Mouse (Mus musculus) lung, postnatal 0 days (tissue): ENCODE measurements around the gene Gla.

Experiments used
- CTCF ChIP-seq: IDR thresholded peaks from 2 replicates; pipeline ENCODE4 v1.5.1; 2016; ENCODE audit warnings: antibody characterized with exemption, mild to moderate bottlenecking
- EP300 ChIP-seq: IDR thresholded peaks from 2 replicates; pipeline ENCODE4 v1.6.1; 2016; ENCODE audit warnings: antibody characterized with exemption, mild to moderate bottlenecking, control low read depth

DNA sequence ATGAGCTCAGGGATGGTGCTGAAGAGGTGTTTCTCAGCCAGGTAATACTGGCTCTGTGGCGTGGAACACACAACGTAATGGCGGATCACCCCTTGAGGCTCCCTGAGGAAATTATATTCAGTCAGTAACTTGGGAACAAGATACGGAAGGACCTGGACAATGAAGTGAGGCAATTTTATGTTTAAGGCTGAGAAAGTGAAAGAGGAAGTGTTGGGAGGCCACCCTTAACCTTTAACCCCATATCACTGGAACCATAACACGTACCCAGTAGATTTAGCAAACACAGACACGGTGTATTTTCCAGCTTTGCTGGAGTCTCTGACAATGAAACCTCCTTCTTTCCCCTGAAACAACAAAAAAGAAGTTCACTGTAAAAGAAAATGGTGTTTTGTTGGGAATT is 46.5 kb downstream of the Gla start:
- no peak for TF ChIP-seq CTCF
- no peak for TF ChIP-seq EP300
